Mouse (Mus musculus): ENCODE measurements around the gene Zfr2. TPM values are rescaled to one million over a fixed set of nuclear protein-coding genes. Genes with fewer than 3 reads are reported as not detected.
"Not testable (repeated sequence)": the region's sequence is repeated elsewhere in the genome, so short reads cannot be mapped to it uniquely, and the experiment has no call there.

Zfr2 gene
- total RNA-seq, 2 experiments from 2014 or later = not detected

- ATAC-seq (replicated peaks; ENCODE audit: low FRiP score, poor library complexity, severe bottlenecking) = no peak
Observed at GRCm38 (mm10) chr10:81201807-81202758, 30.9 kb upstream of the Zfr2 start, which contains the start of gene Nmrk2. Gene Nmrk2 (minus strand): TSS chr10:81202051.

- ATAC-seq (replicated peaks; ENCODE audit: low FRiP score, poor library complexity, severe bottlenecking) = no peak
Observed at GRCm38 (mm10) chr10:81202978-81203720, 29.8 kb upstream of the Zfr2 start.

GRCm38 (mm10) chr10:81204137-81204536, 28.8 kb upstream of the Zfr2 start:
- no peak for ATAC-seq (replicated peaks; ENCODE audit: low FRiP score, poor library complexity, severe bottlenecking)

DNA sequence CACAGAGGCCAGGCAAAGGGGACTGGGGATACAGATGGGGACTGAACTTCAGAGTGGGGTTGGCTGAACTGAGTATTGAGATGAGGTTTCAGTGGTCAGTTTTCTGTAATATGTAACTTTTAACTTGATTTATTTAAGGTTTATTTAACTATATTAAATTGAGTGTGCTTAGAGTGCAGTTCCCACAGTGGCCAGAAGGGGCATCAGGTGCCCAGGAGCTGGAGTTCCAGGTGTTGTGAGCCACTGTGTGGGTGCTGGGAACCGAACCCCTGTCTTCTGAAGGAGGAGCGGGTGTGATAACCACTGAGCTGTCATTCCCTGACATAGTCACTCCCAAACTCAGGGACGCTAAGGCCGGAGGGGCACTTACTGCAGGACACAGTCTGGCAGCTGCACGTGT, 22.8 kb upstream of the Zfr2 start:
- no peak for ATAC-seq (replicated peaks; ENCODE audit: low FRiP score, poor library complexity, severe bottlenecking)

DNA sequence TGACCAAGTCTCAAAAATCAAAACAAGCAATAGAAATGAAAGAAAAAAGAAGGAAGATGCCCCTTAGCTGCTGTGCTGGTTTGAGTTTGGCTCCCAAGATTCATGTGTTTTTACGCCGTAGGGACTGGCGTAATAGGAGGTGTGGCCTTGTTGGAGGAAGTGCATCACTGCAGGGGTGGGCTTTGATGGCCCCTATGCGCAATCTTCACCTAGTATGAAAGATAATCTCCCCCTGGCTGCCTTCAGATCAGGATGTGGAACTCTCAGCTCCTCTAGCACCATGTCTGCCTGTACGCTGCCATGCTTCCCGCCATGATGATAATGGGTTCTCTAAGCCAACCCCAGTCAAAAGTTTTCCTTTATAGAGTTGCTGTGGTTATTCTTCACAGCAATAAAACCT, 16.7 kb upstream of the Zfr2 start:
- no peak for ATAC-seq (replicated peaks; ENCODE audit: low FRiP score, poor library complexity, severe bottlenecking)

DNA sequence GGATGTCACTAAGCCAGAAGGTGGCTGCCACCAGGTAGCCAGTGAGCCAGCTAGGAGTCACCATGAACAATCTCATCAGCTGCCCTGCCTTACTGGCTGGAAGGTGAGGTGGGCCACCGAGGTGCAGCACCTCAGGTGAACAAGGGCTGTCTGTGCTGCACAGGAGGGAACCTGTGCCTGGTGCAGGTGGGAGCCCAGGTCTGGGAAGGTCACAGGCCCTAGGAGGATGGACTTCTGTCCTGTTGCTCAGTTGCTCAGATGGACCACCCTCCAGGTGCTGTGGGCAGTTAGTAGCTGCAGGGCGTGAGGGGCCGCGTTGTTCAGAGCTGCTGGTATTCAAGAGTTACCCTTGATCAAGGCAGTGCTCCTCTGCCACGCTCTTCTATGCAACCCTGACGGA, 16.1 kb upstream of the Zfr2 start:
- ATAC-seq (replicated peaks; ENCODE audit: low FRiP score, poor library complexity, severe bottlenecking) = no peak

DNA sequence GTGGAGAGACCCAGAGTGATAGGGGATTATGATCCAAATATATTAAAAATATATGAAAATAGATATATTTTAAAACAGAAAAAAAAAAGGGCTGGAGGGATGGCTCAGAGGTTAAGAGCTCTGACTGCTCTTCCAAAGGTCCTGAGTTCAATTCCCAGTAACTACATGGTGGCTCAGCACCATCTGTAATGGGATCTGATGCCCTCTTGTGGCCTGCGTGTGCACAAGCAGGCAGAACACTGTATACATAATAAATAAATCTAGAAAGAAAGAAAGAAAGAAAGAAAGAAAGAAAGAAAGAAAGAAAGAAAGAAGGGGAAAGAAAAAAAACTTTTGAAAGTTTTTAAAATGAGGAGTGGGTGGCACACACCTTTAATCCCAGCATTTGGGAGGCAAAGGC, 15.7 kb upstream of the Zfr2 start:
- not testable (repeated sequence) for ATAC-seq (replicated peaks; ENCODE audit: low FRiP score, poor library complexity, severe bottlenecking)

GRCm38 (mm10) chr10:81217964-81218363, 15.0 kb upstream of the Zfr2 start:
- peak; percentile 75 for ATAC-seq (replicated peaks; ENCODE audit: low FRiP score, poor library complexity, severe bottlenecking)

DNA sequence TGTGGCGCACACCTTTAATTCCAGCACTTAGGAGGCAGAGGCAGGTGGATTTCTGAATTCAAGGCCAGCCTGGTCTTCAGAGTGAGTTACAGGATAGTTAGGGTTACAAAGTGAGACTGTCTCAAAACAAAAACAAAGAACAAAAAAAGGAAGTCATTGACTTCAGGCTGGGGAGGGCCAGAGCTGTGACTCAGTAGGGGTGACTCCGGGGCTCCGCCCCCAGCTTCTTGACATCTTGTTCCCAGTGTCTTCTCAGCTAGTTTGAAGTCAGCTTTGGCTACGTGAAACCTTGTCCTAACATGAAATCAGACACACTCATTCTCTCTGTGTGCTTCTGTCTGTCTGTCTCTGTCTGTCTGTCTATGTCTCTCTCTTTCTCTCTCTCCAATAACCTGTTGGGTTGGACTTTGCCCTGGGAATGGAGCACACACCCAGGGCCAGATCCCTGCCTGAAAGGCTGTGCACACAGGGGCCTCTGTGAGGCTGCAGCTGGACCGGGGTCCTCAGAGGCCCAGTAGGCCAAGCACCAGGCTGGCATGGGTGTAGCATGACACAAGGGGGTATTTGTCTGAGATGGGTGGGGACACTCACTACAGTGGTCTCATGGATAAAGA, 11.4 kb upstream of the Zfr2 start:
- ATAC-seq (replicated peaks; ENCODE audit: low FRiP score, poor library complexity, severe bottlenecking) = no peak

DNA sequence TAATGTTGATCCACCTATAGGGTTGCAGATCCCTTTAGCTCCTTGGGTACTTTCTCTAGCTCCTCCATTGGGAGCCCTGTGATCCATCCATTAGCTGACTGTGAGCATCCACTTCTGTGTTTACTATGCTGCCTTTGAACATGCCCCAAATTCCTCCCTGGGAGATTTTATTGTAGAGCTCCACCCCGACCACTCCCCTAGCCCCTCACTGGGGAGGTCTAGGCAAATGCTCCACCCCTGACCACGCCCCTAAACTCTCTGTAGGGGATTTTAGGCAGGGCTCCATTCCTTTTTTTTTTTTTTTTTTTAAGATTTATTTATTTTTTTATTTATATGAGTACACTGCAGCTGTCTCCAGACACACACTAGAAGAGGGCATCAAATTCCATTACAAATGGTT, 9.2 kb upstream of the Zfr2 start:
- not testable (repeated sequence) for ATAC-seq (replicated peaks; ENCODE audit: low FRiP score, poor library complexity, severe bottlenecking)

DNA sequence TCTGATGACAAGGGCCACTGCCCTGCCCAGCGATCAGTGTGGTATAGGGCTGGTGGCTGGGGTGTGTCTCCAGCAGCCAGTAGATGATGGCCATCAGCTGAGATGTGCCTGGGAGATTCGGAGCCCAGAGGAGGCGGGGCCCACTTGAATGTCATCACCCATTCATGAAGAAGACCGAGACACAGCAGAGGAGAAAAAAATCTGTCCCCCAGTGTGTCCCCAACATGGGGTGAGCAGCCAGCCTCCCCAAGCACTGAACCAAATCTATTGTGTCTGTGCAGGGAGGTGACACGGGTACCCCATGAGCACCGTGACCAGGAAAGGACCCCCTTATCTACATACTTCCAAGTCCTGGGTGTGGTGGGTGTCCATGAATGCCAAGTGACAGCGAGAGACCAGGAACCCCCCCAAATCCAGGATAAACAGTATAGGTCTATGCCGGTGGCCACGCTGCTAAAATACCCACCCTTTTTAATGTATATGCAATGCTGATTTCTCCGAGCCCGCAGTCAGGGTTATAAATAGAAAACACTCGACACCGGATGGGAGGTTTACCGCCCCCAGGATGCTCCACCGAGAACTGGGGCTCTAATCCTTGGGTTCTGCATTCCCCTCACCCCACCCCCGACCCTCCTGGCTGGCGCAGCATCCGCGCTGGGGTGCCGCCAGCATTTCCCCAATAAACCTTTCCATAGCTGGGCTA, 3.1 kb upstream of the Zfr2 start:
- ATAC-seq (replicated peaks; ENCODE audit: low FRiP score, poor library complexity, severe bottlenecking) = no peak

- no peak for ATAC-seq (replicated peaks; ENCODE audit: low FRiP score, poor library complexity, severe bottlenecking)
Observed at GRCm38 (mm10) chr10:81230438-81231332, 2.3 kb upstream of the Zfr2 start, which contains the start of gene Atcay. Gene Atcay (minus strand): TSS chr10:81230833.

DNA sequence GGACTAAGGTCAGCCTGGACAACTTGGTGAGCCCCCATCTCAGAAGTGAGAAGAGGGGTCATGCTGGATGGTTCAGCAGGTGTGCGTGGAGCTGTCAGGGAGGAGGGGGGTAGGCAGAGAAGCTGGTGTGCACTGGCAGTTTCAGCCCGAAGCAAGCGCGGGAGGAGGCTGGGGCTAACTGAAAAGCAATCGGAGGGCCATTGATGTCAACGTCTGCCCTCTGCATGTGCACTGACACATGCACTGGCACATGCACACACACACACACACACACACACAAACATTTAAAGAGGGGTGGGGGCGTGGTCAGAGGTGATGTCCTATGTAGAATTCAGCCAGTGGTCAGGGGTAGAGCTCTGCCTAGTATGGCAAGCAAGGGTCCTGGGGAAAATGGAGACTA, 1.5 kb upstream of the Zfr2 start:
- ATAC-seq (replicated peaks; ENCODE audit: low FRiP score, poor library complexity, severe bottlenecking) = no peak

DNA sequence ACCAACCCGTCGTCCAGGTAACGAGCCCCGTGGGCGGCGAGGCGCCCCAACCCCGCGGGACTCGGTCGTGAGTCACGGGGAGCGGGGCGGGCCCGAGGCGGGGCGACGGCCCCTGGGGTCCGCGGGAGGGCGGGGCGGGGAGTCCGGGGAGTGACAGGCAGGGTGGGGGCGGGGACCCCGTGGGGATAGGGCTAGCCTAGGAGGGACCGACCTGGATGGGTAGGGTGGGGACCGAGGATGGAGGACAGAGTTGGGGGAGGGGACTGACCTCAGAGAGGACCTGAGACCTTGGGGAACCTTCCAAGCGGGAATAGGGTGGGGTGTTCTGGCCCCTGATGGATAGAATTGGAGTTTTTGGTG, 251 bp downstream of the Zfr2 start:
- no peak for ATAC-seq (replicated peaks; ENCODE audit: low FRiP score, poor library complexity, severe bottlenecking)

- ATAC-seq (replicated peaks; ENCODE audit: low FRiP score, poor library complexity, severe bottlenecking) = no peak
Observed at GRCm38 (mm10) chr10:81234206-81234605, 1.3 kb downstream of the Zfr2 start.

- no peak for ATAC-seq (replicated peaks; ENCODE audit: low FRiP score, poor library complexity, severe bottlenecking)
Observed at GRCm38 (mm10) chr10:81236471-81237268, 3.7 kb downstream of the Zfr2 start.

GRCm38 (mm10) chr10:81238618-81239017, 5.7 kb downstream of the Zfr2 start:
- no peak for ATAC-seq (replicated peaks; ENCODE audit: low FRiP score, poor library complexity, severe bottlenecking)

DNA sequence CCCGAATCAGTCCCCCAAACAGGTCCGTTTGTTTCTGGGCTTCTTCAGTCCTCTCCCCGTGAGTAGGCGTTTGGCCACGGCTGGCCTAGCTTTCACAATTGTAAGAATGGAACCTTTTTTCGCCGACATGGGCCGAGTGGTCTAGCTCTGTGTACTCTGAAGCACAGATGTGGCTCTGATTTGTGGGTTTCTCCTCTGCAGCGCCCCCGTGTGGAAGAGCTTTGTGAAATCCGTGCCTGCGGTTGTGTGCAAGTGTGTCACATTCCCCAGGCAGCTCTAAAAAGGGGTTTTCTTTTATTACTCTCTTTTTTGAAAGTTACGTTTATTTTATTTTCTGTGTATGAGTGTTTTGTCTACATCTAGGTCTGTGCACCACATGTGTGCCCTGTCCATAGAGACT, 7.9 kb downstream of the Zfr2 start:
- ATAC-seq (replicated peaks; ENCODE audit: low FRiP score, poor library complexity, severe bottlenecking) = no peak
